Mouse (Mus musculus) embryonic fibroblast, embryonic 13.5 days (primary cell): ENCODE measurements around the gene Rheb.

Experiments used
- CTCF ChIP-seq: IDR thresholded peaks from 2 replicates; pipeline ENCODE4 v1.5.1; 2011; ENCODE audit warnings: mild to moderate bottlenecking, control low read depth, low read length, moderate library complexity, borderline replicate concordance; ENCODE audit not compliant: insufficient read depth
- POLR2A ChIP-seq: IDR thresholded peaks from 2 replicates; pipeline ENCODE4 v1.6.1; 2011; ENCODE audit warnings: low read depth, mild to moderate bottlenecking, control low read depth, low read length, moderate library complexity

DNA sequence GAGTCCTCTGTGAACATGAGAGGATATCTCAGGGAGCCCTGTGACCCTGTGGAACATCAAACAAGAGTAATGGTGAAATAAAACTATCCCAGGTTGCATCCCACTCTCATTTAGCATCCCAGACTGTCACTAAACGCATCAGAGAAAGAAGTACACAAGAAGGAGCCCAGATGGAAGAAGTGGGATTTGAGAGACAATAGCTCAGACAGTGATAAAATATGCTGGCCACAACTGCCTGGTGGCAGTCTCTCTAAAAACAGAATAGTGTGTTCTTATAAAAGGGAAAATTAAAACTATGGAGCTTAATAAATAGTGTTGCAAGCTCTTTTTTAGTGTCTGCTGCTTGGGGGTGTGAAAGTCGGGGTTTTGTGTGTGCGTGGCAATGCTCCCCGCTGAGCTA lies 59.5 kb downstream of the Rheb start:
- TF ChIP-seq POLR2A (no peak), CTCF (no peak)
